Mouse (Mus musculus): ENCODE measurements at regions not wholly inside any gene's neighbourhood (a gene's known extent, or its start where the extent isn't known, plus 50 kb on each side); places are given as distances from the start of the nearest gene placed in this dataset.

DNA sequence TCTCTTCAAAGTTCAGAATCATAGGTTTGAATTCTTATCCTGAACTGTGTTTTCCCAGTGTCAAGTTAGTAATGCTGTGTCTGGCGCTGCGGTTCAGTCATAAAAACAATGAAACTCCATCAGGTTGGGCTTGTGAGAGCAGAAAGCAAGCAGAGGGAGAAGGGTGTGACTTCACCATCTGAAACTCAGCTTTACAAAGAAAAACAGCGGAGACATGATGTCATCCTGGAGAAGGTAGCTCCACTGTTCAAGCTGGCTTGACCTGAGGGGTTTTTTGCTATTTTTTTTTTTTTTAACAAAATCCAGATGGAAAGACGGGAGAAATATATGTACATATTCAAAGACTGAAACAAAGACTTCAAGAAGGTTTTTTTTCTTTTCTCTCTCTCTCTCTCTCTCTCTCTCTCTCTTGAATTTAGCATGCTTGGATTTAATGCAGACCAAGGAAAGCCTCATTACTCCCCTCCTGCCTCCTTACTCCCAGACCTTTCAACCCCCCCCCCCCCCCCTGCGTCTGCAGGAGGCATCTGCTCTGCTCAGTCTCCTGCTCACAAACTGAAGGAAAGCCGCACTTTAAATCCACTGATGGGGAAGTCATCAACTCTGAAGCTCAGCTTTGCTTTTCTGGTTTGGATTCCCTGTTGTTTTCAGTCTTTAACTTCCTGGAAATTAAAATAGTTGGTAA, 109.7 kb downstream of the Olfr267 start:
- TF ChIP-seq POLR2A (IDR thresholded peaks at IDR 0.05; ENCODE audit: insufficient read length, low read depth) (no peak), TCF12 (IDR thresholded peaks at IDR 0.05; ENCODE audit: insufficient read depth, poor library complexity, severe bottlenecking) (no peak), MYOG (IDR thresholded peaks at IDR 0.05; ENCODE audit: control insufficient read depth in 1 of 3, insufficient read depth in 1 of 3, insufficient read length in 2 of 3, low read depth in 2 of 3) (no peak), MAX (IDR thresholded peaks at IDR 0.05; ENCODE audit: low read depth) (no peak), POLR2AphosphoS2 (IDR thresholded peaks at IDR 0.05; ENCODE audit: insufficient read length, low read depth) (no peak), REST (IDR thresholded peaks at IDR 0.05; ENCODE audit: insufficient read depth, insufficient read length) (no peak), CEBPB (IDR thresholded peaks at IDR 0.05; ENCODE audit: insufficient read depth, poor library complexity, severe bottlenecking) (no peak), USF1 (IDR thresholded peaks at IDR 0.05; ENCODE audit: low read depth) (no peak), E2F4 (IDR thresholded peaks at IDR 0.05; ENCODE audit: insufficient read depth) (no peak), SRF (IDR thresholded peaks at IDR 0.05; ENCODE audit: control insufficient read depth, insufficient read length, low read depth) (no peak), MYOD1 (IDR thresholded peaks at IDR 0.05; ENCODE audit: control insufficient read depth in 1 of 3, insufficient read length in 2 of 3, low read depth in 2 of 3) (no peak)
